Mouse (Mus musculus) effector memory CD4-positive, alpha-beta T cell, adult 7 months (primary cell): ENCODE measurements around the gene Vmo1. TPM values are rescaled to one million over a fixed set of nuclear protein-coding genes. Genes with fewer than 3 reads are reported as not detected.

Experiments used
- polyA plus RNA-seq: library from polyadenylated mRNA; unstranded; fragments of 100-300 nt; shearing (Covaris generic); gene quantifications from one replicate; pipeline ENCODE4 v1.2.1, GENCODE M21; 2017

Gene Vmo1
- polyA plus RNA-seq: not detected

DNA sequence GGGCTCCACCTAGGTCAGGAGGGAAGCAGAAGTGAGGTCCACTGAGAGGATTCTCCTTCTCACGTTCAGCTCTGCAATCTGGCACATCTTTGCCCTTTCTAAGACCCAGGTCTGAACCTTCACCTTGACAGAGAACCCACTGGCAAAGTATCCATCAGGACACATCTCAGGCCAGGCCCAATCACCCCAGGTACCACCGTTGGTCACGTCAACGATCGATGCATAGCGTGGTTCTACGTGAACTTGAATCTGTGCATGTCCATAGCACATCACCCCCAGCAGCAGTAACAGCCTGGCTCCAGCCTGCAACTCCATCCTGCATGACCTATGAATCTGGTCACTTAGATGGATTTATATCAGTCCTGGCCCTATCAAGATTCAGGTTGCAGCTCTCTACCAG lies at the start of gene Vmo1:
Vmo1 (minus strand) TSS at position 329 of the 400 bp plus-strand sequence.

DNA sequence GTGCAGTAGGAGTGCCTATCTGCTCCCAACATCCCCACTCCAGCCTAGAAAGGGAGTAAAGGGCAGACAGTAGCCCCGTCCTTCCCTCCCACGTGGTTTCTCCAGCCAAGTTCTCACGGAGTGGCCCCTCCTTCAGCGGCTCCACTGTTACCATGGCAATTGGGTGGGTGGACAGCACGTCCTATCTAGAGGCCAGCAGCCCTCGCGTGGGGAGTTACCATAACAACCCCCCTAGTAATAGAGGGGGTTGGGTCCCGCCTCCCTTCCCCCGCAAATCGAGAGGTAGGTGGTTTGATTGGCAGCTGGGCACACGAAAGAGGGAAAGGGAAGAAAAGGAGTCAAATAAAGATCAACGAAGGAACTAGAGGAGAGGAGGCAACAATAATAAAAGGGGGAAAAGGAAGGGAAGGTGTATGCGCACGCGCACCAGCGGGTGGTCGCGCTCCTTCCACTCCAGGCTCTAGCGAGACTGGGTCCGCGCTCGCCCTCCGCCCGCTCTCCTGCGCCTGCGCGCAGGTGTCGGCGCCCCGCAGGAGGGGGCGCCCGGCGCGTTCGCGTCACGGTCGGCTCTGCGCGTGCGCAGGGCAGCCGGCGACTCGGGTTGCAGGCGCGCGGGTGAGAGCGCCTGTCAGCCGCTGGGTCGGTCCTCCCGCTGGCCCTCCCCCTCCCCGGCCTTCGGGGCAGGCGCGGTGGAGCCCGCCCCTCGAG lies 48.0 kb upstream of the Vmo1 start, which contains the start of gene Mink1:
Mink1 (plus strand) TSS at position 595 of the 708 bp plus-strand sequence.

DNA sequence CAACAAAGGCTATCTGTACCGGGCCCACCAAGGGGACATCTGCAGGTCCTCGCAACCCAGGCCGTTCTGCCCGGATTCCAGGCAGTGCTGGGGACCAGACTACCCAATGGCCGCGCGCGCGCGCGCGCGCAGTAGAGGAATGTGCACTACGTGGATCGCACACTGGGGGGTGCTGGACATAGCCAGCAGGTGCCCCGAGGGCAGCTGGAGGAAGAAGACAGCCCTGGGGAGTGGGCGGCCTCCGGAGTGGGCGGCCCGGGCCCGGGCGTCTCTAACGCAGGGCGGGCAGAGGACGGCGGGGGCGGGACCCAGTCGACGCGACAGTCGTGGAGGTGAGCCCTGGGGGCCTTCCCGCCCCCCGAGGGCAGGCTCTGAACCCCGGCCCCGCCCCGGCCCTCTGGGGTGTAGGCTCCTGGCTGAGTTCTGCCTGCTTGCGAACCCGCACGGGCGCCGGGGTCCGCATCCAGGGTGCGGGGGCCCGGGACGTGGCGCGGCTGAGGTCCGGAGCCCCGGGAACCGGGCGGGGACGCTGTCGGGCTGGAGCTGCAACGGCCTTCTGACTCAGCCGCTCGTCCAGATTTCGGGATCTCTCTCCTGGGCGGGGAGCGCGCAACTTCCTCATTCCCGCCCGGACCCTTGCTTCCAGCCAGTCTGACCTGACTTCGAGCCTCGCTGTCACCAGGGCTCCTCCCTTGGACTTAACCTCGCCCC lies 25.6 kb upstream of the Vmo1 start, which contains the start of gene Pld2:
Pld2 (plus strand) TSS at position 188 of the 711 bp plus-strand sequence.

DNA sequence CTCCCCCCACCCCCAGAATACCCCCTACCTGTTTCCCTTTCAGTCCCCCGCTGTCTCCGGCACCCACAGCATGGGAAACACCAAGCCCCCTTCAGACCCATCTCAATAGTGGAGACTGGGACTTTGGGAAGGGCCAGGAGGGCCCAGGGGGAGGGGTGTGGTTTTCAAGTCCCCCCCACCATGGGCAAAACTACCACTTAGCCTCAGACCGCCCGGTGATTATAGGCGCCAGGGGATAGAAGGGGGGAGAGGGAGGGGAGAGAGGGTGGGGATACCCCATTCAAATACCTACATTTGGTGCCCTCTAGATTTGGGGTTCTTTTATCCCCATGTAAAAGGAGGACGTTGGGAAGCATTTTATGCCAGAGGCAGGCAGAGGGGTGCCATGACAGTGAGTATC lies 18.4 kb upstream of the Vmo1 start, which contains the start of gene Gm40193:
Gm40193 (minus strand) TSS at position 101 of the 400 bp plus-strand sequence.

DNA sequence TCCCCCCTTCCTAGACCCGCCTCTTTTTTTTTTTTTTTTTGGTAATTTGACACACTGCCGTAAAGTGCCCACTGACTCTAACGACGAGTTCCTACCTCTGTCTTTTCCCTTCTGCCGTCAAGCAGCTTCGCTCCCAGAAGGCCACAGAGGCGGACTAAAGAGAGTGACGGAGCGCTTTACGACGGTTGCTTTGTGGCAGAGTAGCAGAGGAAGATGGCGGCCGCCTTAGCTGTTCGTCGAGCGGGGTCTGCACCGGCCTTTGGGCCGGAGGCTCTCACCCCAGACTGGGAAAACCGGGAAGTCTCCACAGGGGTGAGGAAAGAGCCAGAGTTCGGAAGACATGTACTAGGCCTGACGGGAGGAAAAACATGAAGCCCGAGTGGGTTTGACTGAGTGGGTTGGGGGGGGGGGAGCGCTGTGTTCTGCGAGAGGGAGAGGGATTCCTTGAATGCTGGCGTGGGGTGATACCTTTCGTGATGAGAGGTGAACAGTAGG lies 10.8 kb upstream of the Vmo1 start, which contains the start of gene Psmb6:
Psmb6 (plus strand) TSS at position 184 of the 495 bp plus-strand sequence.

DNA sequence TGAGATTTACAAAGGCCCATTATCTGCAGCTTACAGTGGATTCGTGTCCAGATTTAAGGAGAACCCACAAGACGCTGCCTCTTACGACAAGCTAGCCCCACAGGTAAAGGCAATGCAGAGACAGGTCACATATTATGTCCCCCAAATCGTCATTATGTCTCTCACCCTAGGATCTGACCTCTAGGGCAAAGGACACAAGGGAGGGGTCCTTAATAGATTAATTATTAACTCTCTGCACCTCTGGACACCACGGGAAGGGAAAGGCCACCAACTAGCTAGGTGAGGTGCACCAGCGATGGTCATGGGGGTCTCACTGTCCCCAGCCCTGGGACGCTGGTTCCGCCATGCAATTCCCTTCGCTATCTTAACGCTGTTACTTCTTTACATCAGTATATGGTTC lies 4.5 kb upstream of the Vmo1 start, which contains the start of gene Gltpd2:
Gltpd2 (plus strand) TSS at position 274 of the 400 bp plus-strand sequence.

DNA sequence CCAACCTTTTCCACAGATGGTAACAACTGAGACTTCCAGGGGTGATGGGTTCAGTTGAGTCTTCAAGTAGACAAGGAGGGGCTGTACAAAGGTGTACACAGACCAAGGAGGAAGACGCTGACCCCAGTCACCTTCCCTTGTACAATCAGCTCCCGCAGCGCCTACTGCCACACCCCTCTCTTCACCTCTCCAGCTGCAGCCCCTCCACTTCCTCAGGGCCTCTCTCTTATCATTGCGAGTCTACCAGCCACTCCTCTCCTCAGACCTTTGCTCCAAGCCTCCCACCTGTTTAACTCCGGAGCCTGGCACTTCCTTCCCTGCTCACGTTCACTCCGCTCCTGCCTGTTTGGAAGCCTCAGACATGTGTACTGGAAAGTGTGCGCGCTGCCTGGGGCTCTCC lies 9.4 kb downstream of the Vmo1 start, which contains the start of gene Tm4sf5:
Tm4sf5 (plus strand) TSS at position 275 of the 400 bp plus-strand sequence.

Other genes starting within 250 kb of the Vmo1 start
- not detected for gene Alox12e, start 192.0 kb downstream of the Vmo1 start, polyA plus RNA-seq
- 0.26 TPM for gene Alox15, start 162.6 kb downstream of the Vmo1 start, polyA plus RNA-seq
- gene Pelp1, start 104.6 kb downstream of the Vmo1 start, polyA plus RNA-seq: 9.9 TPM
- 172 TPM for gene Arrb2, start 82.0 kb downstream of the Vmo1 start, polyA plus RNA-seq
- 192 TPM for gene Med11, start 62.7 kb downstream of the Vmo1 start, polyA plus RNA-seq
- gene Zmynd15, start 55.2 kb downstream of the Vmo1 start, polyA plus RNA-seq: 0.43 TPM
- 3.0 TPM for gene Cxcl16, start 54.6 kb downstream of the Vmo1 start, polyA plus RNA-seq
- 0.67 TPM for gene Tm4sf5, start 9.4 kb downstream of the Vmo1 start, polyA plus RNA-seq
- not detected for gene Gltpd2, start 4.6 kb upstream of the Vmo1 start, polyA plus RNA-seq
- gene Psmb6, start 10.8 kb upstream of the Vmo1 start, polyA plus RNA-seq: 301 TPM
- gene Gm40193, start 18.3 kb upstream of the Vmo1 start, polyA plus RNA-seq: not detected
- 12.7 TPM for gene Pld2, start 25.4 kb upstream of the Vmo1 start, polyA plus RNA-seq
- gene Mink1, start 48.3 kb upstream of the Vmo1 start, polyA plus RNA-seq: 24.3 TPM
- gene 4930544D05Rik, start 101.2 kb upstream of the Vmo1 start, polyA plus RNA-seq: 1.5 TPM
- gene Chrne, start 104.6 kb upstream of the Vmo1 start, polyA plus RNA-seq: 10.7 TPM
- gene Gp1ba, start 124.5 kb upstream of the Vmo1 start, polyA plus RNA-seq: not detected
- 286 TPM for gene Rnf167, start 132.6 kb upstream of the Vmo1 start, polyA plus RNA-seq
- 71.3 TPM for gene Slc25a11, start 132.9 kb upstream of the Vmo1 start, polyA plus RNA-seq
- 2,639 TPM for gene Pfn1, start 140.0 kb upstream of the Vmo1 start, polyA plus RNA-seq
- gene Eno3, start 142.6 kb upstream of the Vmo1 start, polyA plus RNA-seq: 11.1 TPM
- 67.7 TPM for gene Spag7, start 154.8 kb upstream of the Vmo1 start, polyA plus RNA-seq
- 41.4 TPM for gene Camta2, start 173.5 kb upstream of the Vmo1 start, polyA plus RNA-seq
- 0.35 TPM for gene Inca1, start 185.5 kb upstream of the Vmo1 start, polyA plus RNA-seq
- 1.4 TPM for gene Kif1c, start 185.9 kb upstream of the Vmo1 start, polyA plus RNA-seq
- gene Zfp3, start 249.6 kb upstream of the Vmo1 start, polyA plus RNA-seq: 4.1 TPM